Mouse (Mus musculus) brain, embryonic 14.5 days (tissue): ENCODE measurements at regions not wholly inside any gene's neighbourhood (a gene's known extent, or its start where the extent isn't known, plus 50 kb on each side); places are given as distances from the start of the nearest gene placed in this dataset.

Source experiments
- CTCF ChIP-seq: fragments of 200-500 bp; IDR thresholded peaks from 2 replicates; pipeline ENCODE4 v1.5.1; 2012; ENCODE audit warnings: inconsistent platforms, mild to moderate bottlenecking, moderate library complexity, borderline replicate concordance; ENCODE audit not compliant: insufficient read depth, insufficient read length; ENCODE audit errors: extremely low read depth
- POLR2A ChIP-seq: fragments of 200-500 bp; IDR thresholded peaks from 2 replicates; pipeline ENCODE4 v1.6.1; 2012; ENCODE audit warnings: mild to moderate bottlenecking, inconsistent platforms, borderline replicate concordance; ENCODE audit not compliant: poor library complexity, insufficient read depth, insufficient read length, severe bottlenecking; ENCODE audit errors: extremely low read depth

DNA sequence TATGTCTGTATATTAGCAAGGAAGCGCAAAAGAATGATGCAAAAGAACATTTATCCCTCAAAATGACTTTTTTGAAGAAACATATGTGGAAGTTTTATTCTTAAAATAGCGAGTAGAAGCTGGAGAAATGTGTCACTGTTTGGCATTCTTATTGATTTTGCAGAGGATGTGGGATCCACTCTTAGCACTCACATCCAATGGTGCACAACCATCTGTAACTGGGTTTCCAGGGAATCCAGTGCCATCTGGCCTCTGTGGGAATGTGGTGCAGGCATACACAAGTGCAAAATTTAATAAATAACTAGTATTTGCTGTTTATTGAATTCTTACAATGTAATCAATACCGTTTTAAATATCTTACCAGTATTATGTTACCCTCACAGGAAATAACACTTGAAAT, 1153.8 kb downstream of the Sorcs3 start:
- no peak for TF ChIP-seq POLR2A
- no peak for TF ChIP-seq CTCF
